Mouse (Mus musculus): ENCODE measurements around the gene Timm44.

- TF ChIP-seq CTCF (IDR thresholded peaks at IDR 0.05; ENCODE audit: insufficient read depth, low read length) (no peak), POLR2A (IDR thresholded peaks at IDR 0.05; ENCODE audit: borderline replicate concordance, extremely low read depth, low read depth, low read length) (no peak)
These were observed 18.4 kb downstream of the Timm44 start for GRCm38 (mm10) chr8:4257350-4257749.

Measured in lung, adult 2 months (tissue).